Mouse (Mus musculus): Measurements from ENCODE around the gene Pdk1. TPM values are rescaled to one million over a fixed set of nuclear protein-coding genes. Genes with fewer than 3 reads are reported as not detected.
"Not testable (repeated sequence)": the region's sequence is repeated elsewhere in the genome, so short reads cannot be mapped to it uniquely, and the experiment has no call there.

Pdk1 gene
- polyA plus RNA-seq, 1 experiment from 2014 or later = 45.0 TPM

- H3K9me3 ChIP-seq (replicated peaks; ENCODE audit: control insufficient read depth, low read length) = no peaks in the 10 kb centered on the region
- no peak overlapping the region for H3K27ac ChIP-seq (replicated peaks; ENCODE audit: low read depth, low read length)
- H3K9ac ChIP-seq (replicated peaks; ENCODE audit: low read length) = no peak overlapping the region
- DNase-seq (ENCODE audit: low spot score) = no peak
- H3K27me3 ChIP-seq (ENCODE audit: control insufficient read depth, insufficient read depth, low read length) = no peaks in the 10 kb centered on the region
- no peak overlapping the region for H3K4me2 ChIP-seq (ENCODE audit: low read depth, low read length)
- no peaks in the 10 kb centered on the region for H3K36me3 ChIP-seq (replicated peaks; ENCODE audit: control insufficient read depth, insufficient read depth, low read depth, low read length)
- no peaks in the 10 kb centered on the region for H3K4me1 ChIP-seq (ENCODE audit: control insufficient read depth, insufficient read depth, low read length)
- no peak overlapping the region for H3K4me3 ChIP-seq (ENCODE audit: low read depth, low read length)
- no peak for ATAC-seq (replicated peaks; ENCODE audit: insufficient number of reproducible peaks, low FRiP score, low TSS enrichment, low read depth)
- 50% methylated on average over 4 of the region's 4 CpGs for WGBS
These were observed 35.8 kb upstream of the Pdk1 start for GRCm38 (mm10) chr2:71837261-71837660.

GRCm38 (mm10) chr2:71837791-71838190 lies 35.2 kb upstream of the Pdk1 start:
- Histone ChIP-seq H3K9ac (replicated peaks; ENCODE audit: low read length) (no peak overlapping the region), H3K4me1 (ENCODE audit: control insufficient read depth, insufficient read depth, low read length) (no peaks in the 10 kb centered on the region), H3K27me3 (ENCODE audit: control insufficient read depth, insufficient read depth, low read length) (no peaks in the 10 kb centered on the region), H3K27ac (replicated peaks; ENCODE audit: low read depth, low read length) (no peak overlapping the region), H3K36me3 (replicated peaks; ENCODE audit: control insufficient read depth, insufficient read depth, low read depth, low read length) (no peaks in the 10 kb centered on the region), H3K4me2 (ENCODE audit: low read depth, low read length) (no peak overlapping the region), H3K9me3 (replicated peaks; ENCODE audit: control insufficient read depth, low read length) (no peaks in the 10 kb centered on the region), H3K4me3 (ENCODE audit: low read depth, low read length) (no peak overlapping the region)
- ATAC-seq (replicated peaks; ENCODE audit: insufficient number of reproducible peaks, low FRiP score, low TSS enrichment, low read depth) (no peak), DNase-seq (ENCODE audit: low spot score) (peak; percentile 86)
- WGBS = 36% methylated on average over 6 of the region's 6 CpGs

- WGBS = 82% methylated on average over 9 of the region's 9 CpGs
- Histone ChIP-seq H3K27me3 (ENCODE audit: control insufficient read depth, insufficient read depth, low read length) (no peaks in the 10 kb centered on the region), H3K4me1 (ENCODE audit: control insufficient read depth, insufficient read depth, low read length) (no peaks in the 10 kb centered on the region), H3K27ac (replicated peaks; ENCODE audit: low read depth, low read length) (no peak overlapping the region), H3K4me2 (ENCODE audit: low read depth, low read length) (no peak overlapping the region), H3K4me3 (ENCODE audit: low read depth, low read length) (no peak overlapping the region), H3K36me3 (replicated peaks; ENCODE audit: control insufficient read depth, insufficient read depth, low read depth, low read length) (no peaks in the 10 kb centered on the region), H3K9ac (replicated peaks; ENCODE audit: low read length) (no peak overlapping the region), H3K9me3 (replicated peaks; ENCODE audit: control insufficient read depth, low read length) (no peaks in the 10 kb centered on the region)
- DNase-seq (ENCODE audit: low spot score) = no peak
- ATAC-seq (replicated peaks; ENCODE audit: insufficient number of reproducible peaks, low FRiP score, low TSS enrichment, low read depth) = no peak
These were observed 29.7 kb upstream of the Pdk1 start for GRCm38 (mm10) chr2:71843316-71843715.

GRCm38 (mm10) chr2:71844906-71845305 lies 28.1 kb upstream of the Pdk1 start:
- Histone ChIP-seq H3K9me3 (replicated peaks; ENCODE audit: control insufficient read depth, low read length) (no peaks in the 10 kb centered on the region), H3K27ac (replicated peaks; ENCODE audit: low read depth, low read length) (no peak overlapping the region), H3K36me3 (replicated peaks; ENCODE audit: control insufficient read depth, insufficient read depth, low read depth, low read length) (no peaks in the 10 kb centered on the region), H3K4me3 (ENCODE audit: low read depth, low read length) (no peak overlapping the region), H3K4me1 (ENCODE audit: control insufficient read depth, insufficient read depth, low read length) (no peaks in the 10 kb centered on the region), H3K9ac (replicated peaks; ENCODE audit: low read length) (no peak overlapping the region), H3K27me3 (ENCODE audit: control insufficient read depth, insufficient read depth, low read length) (no peaks in the 10 kb centered on the region), H3K4me2 (ENCODE audit: low read depth, low read length) (no peak overlapping the region)
- 88% methylated on average over 6 of the region's 6 CpGs for WGBS
- ATAC-seq (replicated peaks; ENCODE audit: insufficient number of reproducible peaks, low FRiP score, low TSS enrichment, low read depth) = no peak
- no peak for DNase-seq (ENCODE audit: low spot score)

- H3K4me1 ChIP-seq (ENCODE audit: control insufficient read depth, insufficient read depth, low read length); H3K9me3 ChIP-seq (replicated peaks; ENCODE audit: control insufficient read depth, low read length); DNase-seq (ENCODE audit: low spot score); H3K4me3 ChIP-seq (ENCODE audit: low read depth, low read length); H3K36me3 ChIP-seq (replicated peaks; ENCODE audit: control insufficient read depth, insufficient read depth, low read depth, low read length); H3K4me2 ChIP-seq (ENCODE audit: low read depth, low read length); H3K27ac ChIP-seq (replicated peaks; ENCODE audit: low read depth, low read length); ATAC-seq (replicated peaks; ENCODE audit: insufficient number of reproducible peaks, low FRiP score, low TSS enrichment, low read depth); H3K27me3 ChIP-seq (ENCODE audit: control insufficient read depth, insufficient read depth, low read length); H3K9ac ChIP-seq (replicated peaks; ENCODE audit: low read length): not testable (repeated sequence)
- 8% methylated on average over 6 of the region's 8 CpGs for WGBS
These were observed 20.9 kb upstream of the Pdk1 start for GRCm38 (mm10) chr2:71852161-71852560.

- H3K36me3 ChIP-seq (replicated peaks; ENCODE audit: control insufficient read depth, insufficient read depth, low read depth, low read length) = no peaks in the 10 kb centered on the region; the same call in 1 of the 2 replicates
- no peak overlapping the region for H3K4me3 ChIP-seq (ENCODE audit: low read depth, low read length)
- 73% methylated on average over 5 of the region's 5 CpGs for WGBS
- no peak overlapping the region for H3K27ac ChIP-seq (replicated peaks; ENCODE audit: low read depth, low read length)
- ATAC-seq (replicated peaks; ENCODE audit: insufficient number of reproducible peaks, low FRiP score, low TSS enrichment, low read depth) (no peak), DNase-seq (ENCODE audit: low spot score) (no peak)
- no peaks in the 10 kb centered on the region for H3K4me1 ChIP-seq (ENCODE audit: control insufficient read depth, insufficient read depth, low read length)
- H3K9me3 ChIP-seq (replicated peaks; ENCODE audit: control insufficient read depth, low read length) = no peaks in the 10 kb centered on the region
- no peak overlapping the region for H3K4me2 ChIP-seq (ENCODE audit: low read depth, low read length)
- no peak overlapping the region for H3K9ac ChIP-seq (replicated peaks; ENCODE audit: low read length)
- H3K27me3 ChIP-seq (ENCODE audit: control insufficient read depth, insufficient read depth, low read length) = no peaks in the 10 kb centered on the region
These were observed 17.9 kb upstream of the Pdk1 start for GRCm38 (mm10) chr2:71855076-71855475.

- H3K27me3 ChIP-seq (ENCODE audit: control insufficient read depth, insufficient read depth, low read length) = no peaks in the 10 kb centered on the region
These were observed 9.4 kb upstream of the Pdk1 start for GRCm38 (mm10) chr2:71863531-71864173.

GRCm38 (mm10) chr2:71865022-71865421 lies 8.0 kb upstream of the Pdk1 start:
- no peak overlapping the region for H3K9ac ChIP-seq (replicated peaks; ENCODE audit: low read length)
- ATAC-seq (replicated peaks; ENCODE audit: insufficient number of reproducible peaks, low FRiP score, low TSS enrichment, low read depth) (no peak), DNase-seq (ENCODE audit: low spot score) (no peak)
- no peaks in the 10 kb centered on the region for H3K4me1 ChIP-seq (ENCODE audit: control insufficient read depth, insufficient read depth, low read length)
- WGBS = 75% methylated on average over 3 of the region's 3 CpGs
- no peak overlapping the region for H3K4me2 ChIP-seq (ENCODE audit: low read depth, low read length)
- H3K36me3 ChIP-seq (replicated peaks; ENCODE audit: control insufficient read depth, insufficient read depth, low read depth, low read length) = no peaks in the 10 kb centered on the region
- no peaks in the 10 kb centered on the region for H3K27me3 ChIP-seq (ENCODE audit: control insufficient read depth, insufficient read depth, low read length)
- no peaks in the 10 kb centered on the region for H3K9me3 ChIP-seq (replicated peaks; ENCODE audit: control insufficient read depth, low read length)
- no peak overlapping the region for H3K4me3 ChIP-seq (ENCODE audit: low read depth, low read length)
- H3K27ac ChIP-seq (replicated peaks; ENCODE audit: low read depth, low read length) = no peak overlapping the region

More at GRCm38 (mm10) chr2:71863531-71864173, 9.4 kb upstream of the Pdk1 start:
- H3K4me2 ChIP-seq (ENCODE audit: low read depth, low read length) = no peak overlapping the region
- no peak overlapping the region for H3K9ac ChIP-seq (replicated peaks; ENCODE audit: low read length)
- WGBS = 87% methylated on average over 5 of the region's 5 CpGs
- no peak overlapping the region for H3K27ac ChIP-seq (replicated peaks; ENCODE audit: low read depth, low read length)
- H3K9me3 ChIP-seq (replicated peaks; ENCODE audit: control insufficient read depth, low read length) = no peaks in the 10 kb centered on the region
- ATAC-seq (replicated peaks; ENCODE audit: insufficient number of reproducible peaks, low FRiP score, low TSS enrichment, low read depth) (no peak), DNase-seq (ENCODE audit: low spot score) (no peak)
- H3K4me3 ChIP-seq (ENCODE audit: low read depth, low read length) = no peak overlapping the region
- no peaks in the 10 kb centered on the region for H3K36me3 ChIP-seq (replicated peaks; ENCODE audit: control insufficient read depth, insufficient read depth, low read depth, low read length)
- no peaks in the 10 kb centered on the region for H3K4me1 ChIP-seq (ENCODE audit: control insufficient read depth, insufficient read depth, low read length)
